Mouse (Mus musculus) testis, adult 2 months (tissue): Measurements from ENCODE around the gene Qrfpr.
A peak's percentile ranks its signal among the peaks of the same experiment; 100 is the strongest.

Source experiments
- CTCF ChIP-seq: fragments of 200-500 bp; IDR thresholded peaks from 2 replicates; pipeline ENCODE4 v1.5.1; 2012; ENCODE audit warnings: low read depth, mild to moderate bottlenecking, inconsistent platforms, low read length, moderate library complexity; ENCODE audit not compliant: control insufficient read depth, insufficient read depth, insufficient replicate concordance
- POLR2A ChIP-seq: fragments of 200-500 bp; IDR thresholded peaks from 2 replicates; pipeline ENCODE4 v1.6.1; 2012; ENCODE audit warnings: low read depth, mild to moderate bottlenecking, inconsistent platforms, low read length, moderate library complexity; ENCODE audit not compliant: control insufficient read depth

DNA sequence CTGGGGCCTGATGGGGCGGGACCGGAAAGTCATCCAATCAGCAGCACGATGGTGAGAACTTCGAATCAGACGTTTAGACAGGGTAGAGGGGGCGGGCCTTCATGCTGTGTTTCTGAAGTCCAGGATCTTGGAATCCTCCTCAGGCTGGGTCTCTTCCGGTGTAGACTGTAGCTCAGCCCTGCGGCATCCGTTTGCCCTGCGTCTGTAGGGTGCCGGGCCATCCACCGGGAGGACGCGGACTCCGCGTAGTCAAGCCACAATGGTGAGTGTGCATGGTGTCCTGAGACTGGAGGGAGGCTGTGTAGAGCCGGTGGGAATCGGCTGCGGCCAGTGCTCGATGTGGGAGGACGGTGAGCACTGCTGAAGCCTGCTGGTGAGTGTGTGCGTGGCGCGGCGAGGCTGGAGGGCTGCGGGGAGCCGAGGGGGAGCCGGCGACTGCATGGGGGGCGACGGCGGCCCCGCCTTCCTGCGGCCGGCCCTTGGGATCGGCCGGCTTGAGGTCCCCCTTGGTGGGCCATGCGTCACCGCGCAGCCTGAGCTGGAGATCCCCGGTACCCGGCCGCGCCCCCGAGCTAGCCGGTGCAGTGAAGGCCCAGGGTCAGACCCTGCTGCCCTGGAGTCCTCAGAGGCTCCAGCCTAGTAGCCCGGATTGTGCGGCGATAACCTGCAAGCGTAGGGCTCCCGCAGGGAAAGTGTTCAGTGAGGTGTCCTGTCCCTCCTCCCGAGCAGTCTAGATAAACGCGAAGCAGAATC, 71.0 kb downstream of the Qrfpr start, which contains the start of gene D3Ertd254e:
- TF ChIP-seq POLR2A (peak; percentile 84), CTCF (0 out of 2 replicates have a peak, but pooled peaks have one; percentile 11)
